Mouse (Mus musculus): ENCODE data around the gene Olfr1344. TPM values are rescaled to one million over a fixed set of nuclear protein-coding genes. Genes with fewer than 3 reads are reported as not detected.
"Not testable (repeated sequence)": the region's sequence is repeated elsewhere in the genome, so short reads cannot be mapped to it uniquely, and the experiment has no call there.

Gene Olfr1344
- total and polyA plus RNA-seq, 2 experiments = not detected

DNA sequence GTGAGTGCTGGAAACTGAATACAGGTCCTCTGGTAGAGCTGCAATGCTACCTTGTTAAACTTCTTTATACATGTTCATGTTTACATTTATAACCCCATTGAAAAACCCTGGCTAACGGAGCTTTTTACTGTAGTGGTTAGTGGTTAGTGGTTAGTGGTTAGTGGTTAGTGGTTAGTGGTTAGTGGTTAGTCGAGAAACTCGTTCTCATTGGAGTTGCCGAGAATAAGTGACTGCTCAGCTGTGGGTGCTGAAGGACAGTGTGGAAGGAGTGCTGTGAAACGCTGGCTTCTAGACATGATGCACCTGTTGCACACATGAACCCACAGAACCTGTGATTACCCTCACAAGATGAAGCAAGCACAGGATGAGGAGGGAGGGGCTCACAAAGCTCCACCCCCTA lies 9.3 kb downstream of the Olfr1344 start:
- H3K9ac ChIP-seq (ENCODE audit: low read depth, low read length) = no peak overlapping the region
- no peak overlapping the region for H3K27ac ChIP-seq (replicated peaks; ENCODE audit: insufficient read depth, low read depth, low read length)
- H3K36me3 ChIP-seq (ENCODE audit: control insufficient read depth, insufficient read depth, low read length) = no peaks in the 10 kb centered on the region
- DNase-seq (ENCODE audit: extremely low read depth, low read depth, low spot score) = no peak
- WGBS = 81% methylated on average over 5 of the region's 5 CpGs
- H3K4me1 ChIP-seq (ENCODE audit: control insufficient read depth, insufficient read depth, low read length) = no peaks in the 10 kb centered on the region
- no peaks in the 10 kb centered on the region for H3K79me2 ChIP-seq (ENCODE audit: control insufficient read depth, insufficient read depth, low read length)
- TF ChIP-seq POLR2A (IDR thresholded peaks at IDR 0.05; ENCODE audit: extremely low read depth, insufficient read depth, low read length) (no peak), CTCF (IDR thresholded peaks at IDR 0.05; ENCODE audit: low read depth, low read length) (no peak)
- no peaks in the 10 kb centered on the region for H3K27me3 ChIP-seq (ENCODE audit: control insufficient read depth, insufficient read depth, low read length)
- H3K4me3 ChIP-seq (ENCODE audit: insufficient read depth, low read depth, low read length) = no peak overlapping the region

DNA sequence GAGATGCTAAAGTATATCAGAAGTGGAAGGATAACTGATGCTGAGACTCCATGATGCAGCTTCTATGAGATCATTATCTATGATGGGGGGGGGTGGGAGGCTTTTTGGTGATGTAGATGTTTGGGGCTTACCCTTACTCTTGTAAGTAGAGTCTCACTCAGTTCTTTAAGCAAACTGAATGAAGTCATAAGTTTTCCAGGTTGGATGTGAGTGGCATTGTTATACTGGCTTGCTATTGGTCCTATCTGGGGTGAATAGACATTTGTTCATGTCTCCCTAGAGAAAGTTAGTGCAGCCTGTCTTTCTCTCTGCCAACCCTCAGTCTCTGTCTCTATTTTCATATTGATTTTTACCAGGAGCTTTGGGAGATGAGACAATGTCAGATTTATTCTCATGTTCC lies 17.4 kb downstream of the Olfr1344 start, which contains the start of gene Olfr1336:
TSS of gene Olfr1336 (plus strand) at position 301 of the 400 bp plus-strand sequence.
- no peak for DNase-seq (ENCODE audit: extremely low read depth, low read depth, low spot score)
- no peaks in the 10 kb centered on the region for H3K36me3 ChIP-seq (ENCODE audit: control insufficient read depth, insufficient read depth, low read length)
- H3K4me1 ChIP-seq (ENCODE audit: control insufficient read depth, insufficient read depth, low read length) = no peaks in the 10 kb centered on the region
- H3K9ac ChIP-seq (ENCODE audit: low read depth, low read length) = no peak within 1 kb of the TSS
- H3K4me3 ChIP-seq (ENCODE audit: insufficient read depth, low read depth, low read length) = no peak within 1 kb of the TSS
- TF ChIP-seq POLR2A (IDR thresholded peaks at IDR 0.05; ENCODE audit: extremely low read depth, insufficient read depth, low read length) (no peak), CTCF (IDR thresholded peaks at IDR 0.05; ENCODE audit: low read depth, low read length) (no peak)
- H3K27me3 ChIP-seq (ENCODE audit: control insufficient read depth, insufficient read depth, low read length) = no peaks in the 10 kb centered on the region
- H3K79me2 ChIP-seq (ENCODE audit: control insufficient read depth, insufficient read depth, low read length) = no peaks in the 10 kb centered on the region
- H3K27ac ChIP-seq (replicated peaks; ENCODE audit: insufficient read depth, low read depth, low read length) = no peak within 1 kb of the TSS

DNA sequence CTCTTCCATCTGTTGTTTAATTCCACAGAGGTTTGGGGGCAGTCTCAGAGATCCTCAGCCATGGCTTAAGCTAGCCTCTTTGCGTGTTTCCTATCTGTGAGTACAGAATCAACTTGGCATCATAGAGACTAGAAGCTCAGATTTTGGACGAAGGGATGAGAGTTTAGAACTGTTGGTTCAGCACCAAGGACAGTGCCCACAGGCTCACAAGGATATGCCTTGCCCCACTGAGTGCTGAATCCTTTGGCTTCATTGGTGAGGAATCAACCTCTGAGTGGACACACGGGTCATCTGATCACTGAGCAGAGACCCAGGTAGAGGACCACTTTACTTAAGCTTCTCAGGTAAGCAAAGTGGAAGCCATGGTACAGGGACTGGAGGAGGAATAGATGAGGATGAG lies 17.9 kb downstream of the Olfr1344 start:
- TF ChIP-seq CTCF (IDR thresholded peaks at IDR 0.05; ENCODE audit: low read depth, low read length) (no peak), POLR2A (IDR thresholded peaks at IDR 0.05; ENCODE audit: extremely low read depth, insufficient read depth, low read length) (no peak)
- Histone ChIP-seq H3K4me3 (ENCODE audit: insufficient read depth, low read depth, low read length) (no peak overlapping the region), H3K79me2 (ENCODE audit: control insufficient read depth, insufficient read depth, low read length) (no peaks in the 10 kb centered on the region), H3K27ac (replicated peaks; ENCODE audit: insufficient read depth, low read depth, low read length) (no peak overlapping the region), H3K9ac (ENCODE audit: low read depth, low read length) (no peak overlapping the region), H3K36me3 (ENCODE audit: control insufficient read depth, insufficient read depth, low read length) (no peaks in the 10 kb centered on the region), H3K4me1 (ENCODE audit: control insufficient read depth, insufficient read depth, low read length) (no peaks in the 10 kb centered on the region), H3K27me3 (ENCODE audit: control insufficient read depth, insufficient read depth, low read length) (no peaks in the 10 kb centered on the region)
- 43% methylated on average over 3 of the region's 3 CpGs for WGBS
- DNase-seq (ENCODE audit: extremely low read depth, low read depth, low spot score) = no peak

DNA sequence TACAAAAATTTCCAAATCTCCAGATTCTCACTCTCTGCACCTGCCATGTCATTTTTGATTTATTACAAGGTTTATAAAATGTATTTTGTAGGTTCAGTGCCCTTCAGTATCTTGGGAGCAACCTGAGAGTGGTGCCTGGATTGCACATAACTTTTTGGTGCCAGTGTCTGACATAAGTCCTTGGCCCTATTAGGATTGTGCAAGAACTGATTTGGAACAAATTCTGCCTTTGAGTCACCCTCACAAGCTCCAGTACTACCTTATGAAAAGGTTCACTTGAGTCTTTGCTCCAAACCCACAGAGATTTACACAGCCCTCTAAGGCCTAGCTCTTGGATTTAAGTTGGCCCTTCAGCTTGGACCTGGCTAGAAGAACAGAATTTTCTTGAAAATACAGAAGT lies 28.5 kb downstream of the Olfr1344 start, which contains the start of gene Olfr1346:
TSS of gene Olfr1346 (plus strand) at position 151 of the 400 bp plus-strand sequence.
- no peaks in the 10 kb centered on the region for H3K36me3 ChIP-seq (ENCODE audit: control insufficient read depth, insufficient read depth, low read length)
- H3K4me1 ChIP-seq (ENCODE audit: control insufficient read depth, insufficient read depth, low read length) = no peaks in the 10 kb centered on the region
- no peak within 1 kb of the TSS for H3K9ac ChIP-seq (ENCODE audit: low read depth, low read length)
- H3K4me3 ChIP-seq (ENCODE audit: insufficient read depth, low read depth, low read length) = no peak within 1 kb of the TSS
- H3K79me2 ChIP-seq (ENCODE audit: control insufficient read depth, insufficient read depth, low read length) = no peaks in the 10 kb centered on the region
- TF ChIP-seq CTCF (IDR thresholded peaks at IDR 0.05; ENCODE audit: low read depth, low read length) (no peak), POLR2A (IDR thresholded peaks at IDR 0.05; ENCODE audit: extremely low read depth, insufficient read depth, low read length) (no peak)
- peak; percentile 81 for DNase-seq (ENCODE audit: extremely low read depth, low read depth, low spot score)
- no peaks in the 10 kb centered on the region for H3K27me3 ChIP-seq (ENCODE audit: control insufficient read depth, insufficient read depth, low read length)
- H3K27ac ChIP-seq (replicated peaks; ENCODE audit: insufficient read depth, low read depth, low read length) = no peak within 1 kb of the TSS

DNA sequence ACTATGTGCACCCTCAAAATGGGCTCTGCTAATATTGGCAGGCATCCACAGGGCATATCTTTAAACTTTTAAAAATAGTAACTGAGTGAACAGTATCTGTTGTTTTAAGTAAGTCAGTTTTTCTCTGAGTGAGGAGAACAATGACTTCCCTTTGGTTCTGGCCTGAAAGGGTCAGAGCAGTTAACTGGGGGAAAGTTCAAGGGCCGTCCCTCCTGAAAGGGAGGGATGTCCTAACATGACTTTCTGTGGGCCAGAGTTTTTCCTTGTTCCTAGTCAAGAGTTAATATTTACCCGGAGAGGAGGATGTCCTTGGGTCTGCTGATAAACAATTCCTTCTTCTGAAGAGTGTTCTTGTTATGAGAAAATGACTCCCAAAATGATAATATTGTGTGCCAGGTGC lies 39.1 kb downstream of the Olfr1344 start:
- H3K36me3 ChIP-seq (ENCODE audit: control insufficient read depth, insufficient read depth, low read length); H3K79me2 ChIP-seq (ENCODE audit: control insufficient read depth, insufficient read depth, low read length); H3K27me3 ChIP-seq (ENCODE audit: control insufficient read depth, insufficient read depth, low read length); H3K9ac ChIP-seq (ENCODE audit: low read depth, low read length); H3K27ac ChIP-seq (replicated peaks; ENCODE audit: insufficient read depth, low read depth, low read length); H3K4me1 ChIP-seq (ENCODE audit: control insufficient read depth, insufficient read depth, low read length); H3K4me3 ChIP-seq (ENCODE audit: insufficient read depth, low read depth, low read length): not testable (repeated sequence)
- 26% methylated on average over 2 of the region's 2 CpGs for WGBS
- DNase-seq (ENCODE audit: extremely low read depth, low read depth, low spot score) = peak; percentile 58

DNA sequence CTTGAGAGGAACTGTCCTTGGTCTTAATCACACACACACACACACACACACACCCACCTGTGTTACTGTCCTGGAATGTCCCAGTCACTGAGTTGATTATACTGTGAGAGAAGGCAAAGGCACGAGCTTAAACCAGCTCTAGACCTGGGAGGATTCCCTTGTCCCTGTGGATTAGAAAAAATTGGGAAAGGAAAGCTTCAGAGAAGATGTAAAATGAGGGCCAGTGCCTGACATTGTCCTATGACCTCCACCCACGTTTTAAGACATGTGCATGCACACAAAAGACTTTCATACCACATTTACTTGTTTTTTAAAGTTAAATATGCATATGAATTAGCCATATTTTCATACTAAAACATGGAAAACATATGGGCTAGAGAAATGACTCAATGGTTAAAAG lies 48.4 kb downstream of the Olfr1344 start, which contains the start of gene Olfr5:
TSS of gene Olfr5 (minus strand) at position 101 of the 400 bp plus-strand sequence.
- no peak for DNase-seq (ENCODE audit: extremely low read depth, low read depth, low spot score)
- H3K4me3 ChIP-seq (ENCODE audit: insufficient read depth, low read depth, low read length) = no peak within 1 kb of the TSS
- no peak within 1 kb of the TSS for H3K27ac ChIP-seq (replicated peaks; ENCODE audit: insufficient read depth, low read depth, low read length)
- no peaks in the 10 kb centered on the region for H3K79me2 ChIP-seq (ENCODE audit: control insufficient read depth, insufficient read depth, low read length)
- H3K36me3 ChIP-seq (ENCODE audit: control insufficient read depth, insufficient read depth, low read length) = no peaks in the 10 kb centered on the region
- 8% methylated on average over 2 of the region's 2 CpGs for WGBS
- no peaks in the 10 kb centered on the region for H3K27me3 ChIP-seq (ENCODE audit: control insufficient read depth, insufficient read depth, low read length)
- TF ChIP-seq POLR2A (IDR thresholded peaks at IDR 0.05; ENCODE audit: extremely low read depth, insufficient read depth, low read length) (no peak), CTCF (IDR thresholded peaks at IDR 0.05; ENCODE audit: low read depth, low read length) (no peak)
- H3K9ac ChIP-seq (ENCODE audit: low read depth, low read length) = no peak within 1 kb of the TSS
- no peaks in the 10 kb centered on the region for H3K4me1 ChIP-seq (ENCODE audit: control insufficient read depth, insufficient read depth, low read length)

Other genes with a start within 250 kb of the Olfr1344 start
- not detected in 2 replicates for gene Galp, start 241.6 kb upstream of the Olfr1344 start, total RNA-seq (2014; rRNA removed)
- not detected in 2 replicates for gene Galp, start 241.6 kb upstream of the Olfr1344 start, polyA plus RNA-seq (2012; rRNA removed)
- not detected in 2 replicates for gene Zscan5b, start 216.4 kb upstream of the Olfr1344 start, total RNA-seq (2014; rRNA removed)
- not detected in 2 replicates for gene Zscan5b, start 216.4 kb upstream of the Olfr1344 start, polyA plus RNA-seq (2012; rRNA removed)
- not detected in 2 replicates for gene Epp13, start 186.0 kb upstream of the Olfr1344 start, total RNA-seq (2014; rRNA removed)
- not detected in 2 replicates for gene Epp13, start 186.0 kb upstream of the Olfr1344 start, polyA plus RNA-seq (2012; rRNA removed)
- gene Zfp667, start 152.1 kb upstream of the Olfr1344 start, total RNA-seq (2014; rRNA removed) = 1.5 and 1.6 TPM in 2 replicates
- 0.21 and 0.43 TPM in 2 replicates for gene Zfp667, start 152.1 kb upstream of the Olfr1344 start, polyA plus RNA-seq (2012; rRNA removed)
- gene Zfp583, start 107.4 kb upstream of the Olfr1344 start, total RNA-seq (2014; rRNA removed) = 0.27 and 0.28 TPM in 2 replicates
- 0.05 TPM in 1 of 2 replicates, not detected in the other for gene Zfp583, start 107.4 kb upstream of the Olfr1344 start, polyA plus RNA-seq (2012; rRNA removed)
- gene Gm3854, start 94.9 kb upstream of the Olfr1344 start, total RNA-seq (2014; rRNA removed) = under 0.01 and 0.07 TPM in 2 replicates
- not detected in 2 replicates for gene Gm3854, start 94.9 kb upstream of the Olfr1344 start, polyA plus RNA-seq (2012; rRNA removed)
- gene Zfp78, start 75.4 kb upstream of the Olfr1344 start, total RNA-seq (2014; rRNA removed) = 0.74 and 1.3 TPM in 2 replicates
- gene Zfp78, start 75.4 kb upstream of the Olfr1344 start, polyA plus RNA-seq (2012; rRNA removed) = 0.21 and 0.68 TPM in 2 replicates
- 1.2 and 1.9 TPM in 2 replicates for gene Zfp28, start 55.4 kb upstream of the Olfr1344 start, total RNA-seq (2014; rRNA removed)
- gene Zfp28, start 55.4 kb upstream of the Olfr1344 start, polyA plus RNA-seq (2012; rRNA removed) = 0.21 and 0.51 TPM in 2 replicates
- not detected in 2 replicates for gene Smim17, start 40.0 kb upstream of the Olfr1344 start, total RNA-seq (2014; rRNA removed)
- not detected in 2 replicates for gene Smim17, start 40.0 kb upstream of the Olfr1344 start, polyA plus RNA-seq (2012; rRNA removed)
- not detected in 2 replicates for gene Gm20715, start 28.4 kb upstream of the Olfr1344 start, total RNA-seq (2014; rRNA removed)
- gene Gm20715, start 28.4 kb upstream of the Olfr1344 start, polyA plus RNA-seq (2012; rRNA removed) = not detected in 2 replicates
- not detected in 2 replicates for gene Olfr1336, start 17.5 kb downstream of the Olfr1344 start, total RNA-seq (2014; rRNA removed)
- gene Olfr1336, start 17.5 kb downstream of the Olfr1344 start, polyA plus RNA-seq (2012; rRNA removed) = not detected in 2 replicates
- not detected in 2 replicates for gene Olfr1346, start 28.4 kb downstream of the Olfr1344 start, total RNA-seq (2014; rRNA removed)
- gene Olfr1346, start 28.4 kb downstream of the Olfr1344 start, polyA plus RNA-seq (2012; rRNA removed) = not detected in 2 replicates
- not detected in 2 replicates for gene Olfr5, start 48.3 kb downstream of the Olfr1344 start, total RNA-seq (2014; rRNA removed)
- not detected in 2 replicates for gene Olfr5, start 48.3 kb downstream of the Olfr1344 start, polyA plus RNA-seq (2012; rRNA removed)
- not detected in 2 replicates for gene Olfr1347, start 61.1 kb downstream of the Olfr1344 start, total RNA-seq (2014; rRNA removed)
- not detected in 2 replicates for gene Olfr1347, start 61.1 kb downstream of the Olfr1344 start, polyA plus RNA-seq (2012; rRNA removed)
- gene Olfr1348, start 70.1 kb downstream of the Olfr1344 start, total RNA-seq (2014; rRNA removed) = not detected in 2 replicates
- not detected in 2 replicates for gene Olfr1348, start 70.1 kb downstream of the Olfr1344 start, polyA plus RNA-seq (2012; rRNA removed)
- gene Olfr1349, start 84.3 kb downstream of the Olfr1344 start, total RNA-seq (2014; rRNA removed) = not detected in 2 replicates
- not detected in 2 replicates for gene Olfr1349, start 84.3 kb downstream of the Olfr1344 start, polyA plus RNA-seq (2012; rRNA removed)
- not detected in 2 replicates for gene Olfr1350, start 126.2 kb downstream of the Olfr1344 start, total RNA-seq (2014; rRNA removed)
- not detected in 2 replicates for gene Olfr1350, start 126.2 kb downstream of the Olfr1344 start, polyA plus RNA-seq (2012; rRNA removed)

Data from liver, adult 2 months (tissue).